Mouse (Mus musculus): Measurements from ENCODE around the gene Olfr765. TPM values are rescaled to one million over a fixed set of nuclear protein-coding genes. Genes with fewer than 3 reads are reported as not detected.
"Not testable (repeated sequence)": the region's sequence is repeated elsewhere in the genome, so short reads cannot be mapped to it uniquely, and the experiment has no call there.

The Olfr765 gene
- total RNA-seq (2021) = not detected
- long read RNA-seq, experiment 1 = 0 reads
- long read RNA-seq, experiment 2 = 0 reads

- not testable (repeated sequence) for H3K4me3 ChIP-seq; H3K27ac ChIP-seq; DNase-seq (ENCODE audit: low spot score in 2 of 2)
Measured at GRCm38 (mm10) chr10:129049898-129050297, at the start of gene Olfr765. Gene Olfr765 (minus strand): TSS chr10:129049998.

- TF ChIP-seq CTCF (conservative IDR thresholded peaks at IDR 0.05) = no peak
- H3K4me3 ChIP-seq = no peak within 1 kb of the TSS
- DNase-seq (ENCODE audit: low spot score in 2 of 2) = no peak
Measured at GRCm38 (mm10) chr10:129099275-129099674, 49.5 kb upstream of the Olfr765 start, which contains the start of gene Olfr768. Gene Olfr768 (minus strand): TSS chr10:129099375.

GRCm38 (mm10) chr10:129082810-129083209 is 33.0 kb upstream of the Olfr765 start, which contains the start of gene Olfr767:
Gene Olfr767 (minus strand): TSS chr10:129082910.
- DNase-seq (ENCODE audit: low spot score in 2 of 2); H3K27ac ChIP-seq; H3K4me3 ChIP-seq: not testable (repeated sequence)

More at GRCm38 (mm10) chr10:129099275-129099674, 49.5 kb upstream of the Olfr765 start, which contains the start of gene Olfr768:
- H3K27ac ChIP-seq = no peak within 1 kb of the TSS

- Histone ChIP-seq H3K27ac (no peak within 1 kb of the TSS), H3K4me3 (no peak within 1 kb of the TSS)
- no peak for TF ChIP-seq CTCF (conservative IDR thresholded peaks at IDR 0.05)
- DNase-seq (ENCODE audit: low spot score in 2 of 2) = no peak
Measured at GRCm38 (mm10) chr10:129068877-129069276, 19.1 kb upstream of the Olfr765 start, which contains the start of gene Olfr766-ps1. Gene Olfr766-ps1 (minus strand): TSS chr10:129068977.

DNA sequence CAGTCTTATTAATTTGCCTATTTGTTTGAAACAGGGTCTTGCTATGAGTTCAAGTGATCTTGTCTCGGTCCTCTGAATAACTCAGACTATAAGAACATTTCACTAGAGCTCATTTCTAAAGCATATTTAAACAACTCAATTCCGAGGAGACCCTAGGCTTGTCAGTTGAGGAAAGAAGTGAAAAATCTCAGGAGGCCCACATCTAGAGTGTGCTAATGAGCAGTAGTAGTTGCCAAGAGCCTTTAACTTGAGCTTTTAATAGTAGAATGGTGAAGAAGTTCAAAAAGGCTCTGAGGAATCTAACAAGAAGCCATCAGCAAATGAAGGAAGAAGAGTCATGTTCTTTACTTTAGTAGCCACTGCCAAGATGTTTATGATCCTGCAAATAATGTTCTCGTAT is 10.0 kb downstream of the Olfr765 start, which contains the start of gene Olfr764-ps1:
Olfr764-ps1 (minus strand) TSS at position 101 of the 400 bp plus-strand sequence.
- Histone ChIP-seq H3K27ac (no peak within 1 kb of the TSS), H3K4me3 (no peak within 1 kb of the TSS)
- no peak for TF ChIP-seq CTCF (conservative IDR thresholded peaks at IDR 0.05)
- DNase-seq (ENCODE audit: low spot score in 2 of 2) = no peak

GRCm38 (mm10) chr10:129028343-129028742 is 21.5 kb downstream of the Olfr765 start:
- Histone ChIP-seq H3K4me3 (no peak overlapping the region), H3K27ac (no peak overlapping the region)
- TF ChIP-seq CTCF (conservative IDR thresholded peaks at IDR 0.05) = no peak
- no peak for DNase-seq (ENCODE audit: low spot score in 2 of 2)

- H3K27ac ChIP-seq = no peak overlapping the region
- DNase-seq (ENCODE audit: low spot score in 2 of 2) = peak; percentile 6 to 56
- H3K4me3 ChIP-seq = no peak overlapping the region
- peak; percentile 90 for TF ChIP-seq CTCF (conservative IDR thresholded peaks at IDR 0.05)
Measured at GRCm38 (mm10) chr10:129026018-129026662, 23.7 kb downstream of the Olfr765 start.

GRCm38 (mm10) chr10:129023319-129023718 is 26.5 kb downstream of the Olfr765 start:
- no peak overlapping the region for H3K4me3 ChIP-seq
- H3K27ac ChIP-seq = no peak overlapping the region
- TF ChIP-seq CTCF (conservative IDR thresholded peaks at IDR 0.05) = peak; percentile 28; the same call in 1 of the 2 replicates
- DNase-seq (ENCODE audit: low spot score in 2 of 2) = no peak

DNA sequence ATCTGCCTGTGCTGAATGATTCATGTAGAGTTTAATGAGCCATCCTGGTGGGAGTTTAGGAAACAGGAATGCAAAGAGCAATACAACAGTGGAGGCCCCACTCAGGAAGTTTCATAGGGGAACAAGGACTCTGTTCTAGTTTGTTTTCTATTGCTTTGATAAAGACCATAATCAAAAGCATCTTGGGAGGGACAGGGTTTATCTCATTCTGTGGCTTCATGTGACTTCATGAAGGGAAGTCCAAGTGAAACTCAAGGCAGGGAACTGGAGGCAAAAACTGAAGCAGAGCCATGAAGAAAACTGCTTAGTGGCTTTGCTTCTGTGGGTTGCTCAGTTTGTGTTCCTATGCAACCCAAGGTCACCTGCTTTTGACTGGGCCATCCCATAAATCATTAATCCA is 35.3 kb downstream of the Olfr765 start:
- Histone ChIP-seq H3K27ac (no peak overlapping the region), H3K4me3 (no peak overlapping the region)
- no peak for TF ChIP-seq CTCF (conservative IDR thresholded peaks at IDR 0.05)
- DNase-seq (ENCODE audit: low spot score in 2 of 2) = no peak

DNA sequence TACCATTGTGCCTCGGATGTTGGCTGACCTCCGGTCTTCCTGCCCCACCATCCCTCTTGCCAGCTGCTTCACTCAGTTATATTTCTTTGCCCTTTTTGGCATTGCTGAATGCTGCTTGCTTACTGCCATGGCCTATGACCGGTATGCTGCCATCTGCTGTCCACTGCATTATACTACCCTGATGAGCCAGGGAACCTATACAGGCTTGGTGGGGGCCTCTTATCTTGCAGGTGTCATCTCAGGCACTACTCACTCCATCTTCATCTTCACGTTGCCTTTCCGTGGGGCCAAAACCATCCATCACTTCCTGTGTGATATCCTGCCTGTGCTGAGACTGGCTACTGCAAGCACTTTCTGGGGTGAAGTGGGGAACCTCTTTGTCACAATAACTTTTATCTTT is 38.3 kb downstream of the Olfr765 start:
- H3K27ac ChIP-seq; H3K4me3 ChIP-seq; DNase-seq (ENCODE audit: low spot score in 2 of 2): not testable (repeated sequence)

DNA sequence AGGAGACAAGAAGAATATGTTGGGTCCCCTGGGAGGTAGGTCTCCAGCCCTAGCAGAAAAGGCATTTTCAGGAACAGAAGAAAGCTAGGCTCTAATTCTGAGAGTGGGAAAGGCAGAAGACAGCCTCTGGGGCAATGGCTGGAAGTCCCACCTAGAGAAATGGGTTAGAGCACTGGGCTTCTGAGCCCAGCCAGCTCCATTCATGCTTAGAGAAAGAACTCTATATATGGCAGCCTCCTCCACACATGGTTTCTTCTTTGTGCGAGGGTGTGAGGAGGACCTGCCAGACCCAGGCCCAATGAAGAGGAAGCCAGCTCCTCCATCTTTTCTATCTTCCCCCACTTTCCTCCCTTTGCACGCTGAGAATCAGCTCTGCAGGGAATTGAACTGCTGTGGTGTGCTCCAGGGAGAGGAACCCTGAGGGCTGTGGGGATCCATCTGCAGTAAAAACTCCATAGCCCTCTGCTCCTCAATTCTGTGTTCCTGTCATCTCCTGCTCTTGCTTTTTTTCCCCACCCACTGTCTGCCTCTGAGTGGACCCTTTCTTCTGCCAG is 39.4 kb downstream of the Olfr765 start, which contains the start of gene Olfr763:
Olfr763 (plus strand) TSS at position 504 of the 554 bp plus-strand sequence.
- no peak within 1 kb of the TSS for H3K27ac ChIP-seq
- TF ChIP-seq CTCF (conservative IDR thresholded peaks at IDR 0.05) = no peak
- H3K4me3 ChIP-seq = no peak within 1 kb of the TSS
- DNase-seq (ENCODE audit: low spot score in 2 of 2) = no peak

GRCm38 (mm10) chr10:129004032-129004920 is 45.5 kb downstream of the Olfr765 start:
- DNase-seq (ENCODE audit: low spot score in 2 of 2) = no peak
- Histone ChIP-seq H3K27ac (no peak overlapping the region), H3K4me3 (no peak overlapping the region)
- no peak for TF ChIP-seq CTCF (conservative IDR thresholded peaks at IDR 0.05)

All from layer of hippocampus, adult 2 months (tissue).